Mouse (Mus musculus) monocyte, adult 5-6 weeks (primary cell): ENCODE results near the gene Bud23. TPM values are rescaled to one million over a fixed set of nuclear protein-coding genes. Genes with fewer than 3 reads are reported as not detected.
"Not testable (repeated sequence)": the region's sequence is repeated elsewhere in the genome, so short reads cannot be mapped to it uniquely, and the experiment has no call there.

Source experiments
- ATAC-seq: fragments of 153-309, 156-312 bp; replicated peaks from 2 replicates; pipeline ENCODE4 v1.8.0; 2017; ENCODE audit warnings: mild to moderate bottlenecking; ENCODE audit not compliant: low TSS enrichment, insufficient number of reproducible peaks, severe bottlenecking, poor library complexity, low FRiP score
- total RNA-seq: library from RNA; stranded (forward); fragments of 200-1000, 200-491, 200-594 nt; gene quantifications from 3 replicates; pipeline ENCODE4 v1.2.3, GENCODE M21; 2017

Bud23 gene
- total RNA-seq, 1 experiment from 2014 or later: 85.3 TPM

GRCm38 (mm10) chr5:135073349-135074150, 8.8 kb upstream of the Bud23 start:
- no peak for ATAC-seq

- no peak for ATAC-seq
Observed at GRCm38 (mm10) chr5:135072720-135073119, 8.0 kb upstream of the Bud23 start.

GRCm38 (mm10) chr5:135072061-135072460, 7.3 kb upstream of the Bud23 start:
- no peak for ATAC-seq

GRCm38 (mm10) chr5:135070448-135070847, 5.7 kb upstream of the Bud23 start:
- ATAC-seq: no peak

- no peak for ATAC-seq
Observed at GRCm38 (mm10) chr5:135066008-135066407, 1.2 kb upstream of the Bud23 start.

- no peak; the same call in 1 of the 2 replicates for ATAC-seq
Observed at GRCm38 (mm10) chr5:135064382-135064766, 385 bp downstream of the Bud23 start.

GRCm38 (mm10) chr5:135063629-135064381, 954 bp downstream of the Bud23 start, which contains the start of gene Dnajc30:
Gene Dnajc30, plus strand, starts transcription at chr5:135064202.
- peak; percentile 94 for ATAC-seq

GRCm38 (mm10) chr5:135053356-135053755, 11.4 kb downstream of the Bud23 start:
- no peak for ATAC-seq

GRCm38 (mm10) chr5:135049268-135049667, 15.5 kb downstream of the Bud23 start:
- ATAC-seq: not testable (repeated sequence)

GRCm38 (mm10) chr5:135048539-135048938, 16.2 kb downstream of the Bud23 start:
- no peak for ATAC-seq

GRCm38 (mm10) chr5:135044575-135044974, 20.2 kb downstream of the Bud23 start:
- ATAC-seq: no peak

- ATAC-seq: no peak
Observed at GRCm38 (mm10) chr5:135042105-135042788, 22.5 kb downstream of the Bud23 start.

- no peak for ATAC-seq
Observed at GRCm38 (mm10) chr5:135040777-135041176, 24.0 kb downstream of the Bud23 start.

- ATAC-seq: no peak
Observed at GRCm38 (mm10) chr5:135040059-135040458, 24.7 kb downstream of the Bud23 start.

- ATAC-seq: no peak
Observed at GRCm38 (mm10) chr5:135039541-135039940, 25.2 kb downstream of the Bud23 start.

- no peak for ATAC-seq
Observed at GRCm38 (mm10) chr5:135037946-135038345, 26.8 kb downstream of the Bud23 start.

- no peak for ATAC-seq
Observed at GRCm38 (mm10) chr5:135035608-135036359, 29.0 kb downstream of the Bud23 start.

GRCm38 (mm10) chr5:135034593-135034992, 30.2 kb downstream of the Bud23 start:
- no peak for ATAC-seq

- no peak for ATAC-seq
Observed at GRCm38 (mm10) chr5:135032581-135032980, 32.2 kb downstream of the Bud23 start.
